Mouse (Mus musculus) kidney, adult 18-20 months (tissue): ENCODE measurements around the gene Gm42421.
A peak's percentile ranks its signal among the peaks of the same experiment; 100 is the strongest.

Source experiments
- DNase-seq: peaks from one replicate; pipeline ENCODE4 v3.0.0; 2021

Gene Gm42421

DNA sequence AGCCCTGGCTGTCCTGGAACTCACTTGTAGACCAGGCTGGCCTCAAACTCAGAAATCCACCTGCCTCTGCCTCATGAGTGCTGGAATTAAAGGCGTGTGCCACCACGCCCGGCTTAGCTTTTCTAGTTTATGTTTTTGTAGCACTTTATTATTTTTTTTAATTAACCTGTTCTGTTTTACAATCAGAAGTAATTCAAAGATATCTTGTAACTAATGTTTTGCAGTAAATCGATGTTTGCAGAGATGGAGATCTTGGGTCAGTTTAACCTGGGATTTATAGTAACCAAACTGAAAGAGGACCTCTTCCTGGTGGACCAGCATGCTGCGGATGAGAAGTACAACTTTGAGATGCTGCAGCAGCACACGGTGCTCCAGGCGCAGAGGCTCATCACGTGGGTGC, at the start of gene Gm42421:
TSS of gene Gm42421 (plus strand) at position 301 of the 400 bp plus-strand sequence.
- DNase-seq: no peak

DNA sequence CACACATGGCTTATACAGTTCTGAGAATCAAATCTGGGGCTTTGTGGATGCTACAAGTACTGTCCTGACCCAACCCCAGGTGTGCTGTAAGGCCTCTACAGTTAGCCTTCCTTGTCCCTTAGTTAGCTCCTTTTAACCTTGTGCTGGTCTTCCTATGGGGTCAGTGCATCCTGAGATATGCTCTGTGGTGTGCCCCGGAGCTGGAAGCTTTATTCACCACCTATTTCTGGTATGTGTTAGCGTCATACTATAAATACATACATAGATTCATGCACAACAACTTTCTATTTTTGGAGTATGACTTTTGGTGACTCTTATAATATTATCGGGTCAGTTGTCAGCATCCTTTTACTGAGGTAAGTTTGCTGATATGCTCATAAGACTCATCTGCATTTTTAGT, 42.7 kb upstream of the Gm42421 start:
- no peak for DNase-seq

DNA sequence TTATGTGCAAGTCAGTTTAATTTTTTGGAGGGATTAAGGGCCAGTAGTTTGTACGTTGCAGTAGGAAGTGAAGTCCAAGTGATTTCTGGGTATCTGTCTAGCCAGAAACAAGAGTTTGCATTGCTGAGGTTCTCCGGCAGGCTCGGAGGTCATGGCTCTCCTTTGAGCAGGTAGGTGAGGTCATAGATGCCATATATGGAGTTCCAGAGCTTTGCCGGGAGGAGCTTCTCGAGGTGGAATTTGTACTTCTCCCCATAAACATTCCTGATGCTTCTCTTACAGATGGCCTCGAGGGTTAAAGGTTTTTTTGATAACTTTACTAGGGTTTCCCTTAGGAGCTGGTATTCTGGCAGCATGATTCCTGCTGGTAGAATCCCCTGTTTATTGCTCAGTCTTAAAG, 37.2 kb upstream of the Gm42421 start:
- no peak for DNase-seq

DNA sequence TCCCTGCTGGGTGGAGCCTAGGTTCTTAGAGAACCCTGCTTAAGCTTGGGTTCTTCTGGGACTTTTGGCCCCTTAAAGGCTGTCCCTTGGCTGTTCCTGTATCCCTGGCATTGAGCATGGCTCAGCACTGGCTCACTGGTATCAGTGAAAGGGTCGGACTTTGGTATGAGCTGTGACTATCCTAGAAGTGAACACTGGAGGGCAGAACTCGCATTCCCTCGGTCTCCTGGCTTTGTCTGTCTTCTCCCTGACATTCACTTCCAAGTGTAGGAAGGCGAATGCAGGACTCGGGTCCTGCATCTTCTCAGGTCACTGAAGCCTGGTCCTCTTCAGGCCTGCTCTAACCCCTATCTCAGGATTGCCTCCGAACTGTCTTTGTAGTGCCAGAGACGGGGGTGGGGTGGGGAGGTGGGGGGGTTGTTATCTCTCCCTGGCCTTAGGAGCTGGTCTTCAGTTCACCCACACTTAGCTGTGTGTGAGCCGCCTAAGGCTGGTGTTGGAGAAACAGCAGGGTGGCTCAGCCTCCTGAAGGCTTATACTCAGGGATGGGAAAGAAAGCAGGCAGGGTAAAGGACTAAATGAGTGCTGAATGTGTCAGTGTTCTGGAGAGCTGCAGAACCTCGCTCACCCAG, 35.6 kb upstream of the Gm42421 start:
- DNase-seq: no peak

DNA sequence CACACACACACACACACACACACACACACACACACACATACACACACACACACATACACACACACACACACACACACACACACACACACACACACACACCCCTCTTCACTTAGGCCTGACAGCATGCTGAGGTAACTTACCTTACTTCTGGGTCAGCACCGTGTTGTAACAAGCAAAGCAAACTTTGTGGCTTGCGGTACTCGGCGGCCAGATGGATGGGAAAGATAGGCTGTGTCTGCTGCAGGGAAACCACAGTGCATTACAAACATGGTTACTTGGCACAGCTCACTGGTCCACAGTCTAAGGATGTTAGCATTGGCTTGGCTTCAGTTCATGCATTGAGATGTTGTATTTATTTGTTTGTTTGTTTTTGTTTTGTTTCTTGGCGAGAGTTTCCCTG, 34.6 kb upstream of the Gm42421 start:
- DNase-seq: no peak

DNA sequence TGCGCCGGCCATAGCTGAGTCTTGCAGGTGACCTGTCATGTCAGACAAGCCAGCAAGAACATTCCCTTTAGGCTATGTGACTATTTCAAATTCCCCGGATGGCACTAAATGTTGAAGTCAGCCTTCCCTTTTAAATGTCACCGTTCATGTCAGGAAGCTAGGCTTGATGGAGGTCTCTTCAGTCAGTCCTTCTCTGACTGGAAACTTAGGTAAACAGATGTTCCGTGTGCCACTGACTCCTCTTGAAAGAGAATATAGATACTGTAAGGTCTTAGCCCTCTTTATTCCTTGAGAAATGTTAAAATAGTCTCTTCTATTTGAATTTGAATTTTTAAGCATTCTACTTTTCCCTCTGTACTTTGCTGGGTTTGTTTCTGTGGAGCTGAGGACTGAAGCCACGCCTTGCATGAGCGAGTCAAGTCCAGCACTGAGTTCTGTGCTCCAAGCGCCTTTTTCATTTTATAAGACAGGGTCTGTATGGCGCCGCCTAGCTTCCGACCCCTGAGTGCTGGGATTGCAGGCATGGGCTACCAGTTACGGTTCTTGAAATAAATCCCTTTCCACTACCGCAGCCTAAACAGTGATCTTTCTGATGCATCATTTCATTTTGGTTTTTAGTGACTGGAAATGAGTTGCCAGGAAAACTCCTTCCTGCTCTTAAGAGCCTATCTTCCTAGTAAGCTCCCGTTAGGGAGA, 30.2 kb upstream of the Gm42421 start, which contains the start of gene Ankrd61:
TSS of gene Ankrd61 (minus strand) at position 51 of the 696 bp plus-strand sequence.
- DNase-seq: no peak

DNA sequence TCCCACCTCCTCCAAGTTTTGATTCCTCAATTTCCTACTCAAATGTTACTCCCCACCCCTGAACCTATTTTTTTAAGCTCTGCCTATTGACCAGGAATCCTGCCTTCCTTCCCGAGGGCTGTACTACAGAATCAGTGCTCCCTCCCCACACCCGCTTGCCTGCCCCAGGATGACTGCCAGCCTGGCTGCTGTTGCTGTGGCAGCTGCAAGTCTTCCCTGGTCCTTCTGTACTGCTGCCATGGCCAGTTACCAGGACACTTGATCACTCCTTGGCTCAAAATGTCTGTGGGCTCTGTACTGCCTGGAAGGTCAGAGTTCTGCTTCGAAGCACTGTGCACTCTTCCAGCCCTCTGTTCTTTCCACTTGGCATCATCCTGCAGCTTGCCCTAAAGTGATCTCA, 25.9 kb upstream of the Gm42421 start:
- DNase-seq: no peak

DNA sequence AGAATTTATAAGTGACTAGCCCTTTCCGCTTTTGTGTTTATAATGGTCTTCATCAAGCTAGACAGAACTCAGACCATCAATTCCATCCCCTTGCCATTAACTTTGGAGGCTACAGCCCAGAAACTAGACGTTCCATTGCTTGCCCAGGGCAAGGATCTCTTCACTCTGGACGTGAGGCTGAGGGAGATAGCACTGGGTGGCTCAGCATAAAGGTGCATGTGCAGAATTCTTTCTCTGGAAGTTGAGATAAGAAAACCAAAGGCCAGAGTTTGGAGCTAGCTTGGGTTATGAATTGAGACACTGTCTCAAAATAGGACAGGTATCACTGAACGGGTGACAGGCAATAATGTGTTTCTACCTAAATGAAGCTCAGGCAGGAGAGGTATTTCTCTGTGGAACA, 24.2 kb upstream of the Gm42421 start:
- DNase-seq: no peak

DNA sequence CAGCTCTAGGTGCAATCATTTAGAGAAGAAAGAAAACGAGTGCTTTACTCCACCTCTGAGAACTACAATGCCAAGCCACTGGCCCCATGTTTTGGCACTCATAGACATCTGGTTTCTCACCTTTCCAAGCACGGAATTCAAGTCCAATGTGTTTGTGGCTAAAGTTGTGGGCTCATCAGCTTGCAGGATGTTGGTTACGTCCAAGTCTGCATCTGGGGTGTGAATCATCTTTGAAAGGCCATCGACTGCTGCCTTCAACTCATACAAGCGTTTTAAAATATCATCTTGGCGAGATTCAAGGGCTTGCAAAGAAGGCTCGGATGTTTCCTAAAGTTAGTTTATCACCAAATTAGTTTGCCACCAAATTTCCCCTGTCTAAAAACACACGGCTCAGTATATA, 21.5 kb upstream of the Gm42421 start:
- no peak for DNase-seq

DNA sequence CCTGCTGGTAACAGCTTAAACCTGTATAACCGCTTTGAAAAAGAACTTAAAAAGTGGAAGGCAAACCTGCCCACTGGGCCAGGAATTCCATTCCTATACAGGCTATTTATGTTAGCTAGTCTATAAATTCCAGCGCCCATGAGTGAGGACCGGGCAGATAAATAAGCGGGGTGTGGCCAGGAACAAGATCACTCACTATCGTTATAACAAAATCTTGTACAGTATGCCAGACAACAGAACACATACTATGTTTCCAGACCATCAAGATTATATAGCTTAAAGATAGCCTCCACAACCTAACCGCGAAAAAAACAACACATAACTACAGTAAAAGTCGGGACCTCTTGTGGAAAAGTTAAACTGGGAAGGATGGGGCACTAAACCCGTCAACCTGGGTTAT, 19.0 kb upstream of the Gm42421 start:
- no peak for DNase-seq

DNA sequence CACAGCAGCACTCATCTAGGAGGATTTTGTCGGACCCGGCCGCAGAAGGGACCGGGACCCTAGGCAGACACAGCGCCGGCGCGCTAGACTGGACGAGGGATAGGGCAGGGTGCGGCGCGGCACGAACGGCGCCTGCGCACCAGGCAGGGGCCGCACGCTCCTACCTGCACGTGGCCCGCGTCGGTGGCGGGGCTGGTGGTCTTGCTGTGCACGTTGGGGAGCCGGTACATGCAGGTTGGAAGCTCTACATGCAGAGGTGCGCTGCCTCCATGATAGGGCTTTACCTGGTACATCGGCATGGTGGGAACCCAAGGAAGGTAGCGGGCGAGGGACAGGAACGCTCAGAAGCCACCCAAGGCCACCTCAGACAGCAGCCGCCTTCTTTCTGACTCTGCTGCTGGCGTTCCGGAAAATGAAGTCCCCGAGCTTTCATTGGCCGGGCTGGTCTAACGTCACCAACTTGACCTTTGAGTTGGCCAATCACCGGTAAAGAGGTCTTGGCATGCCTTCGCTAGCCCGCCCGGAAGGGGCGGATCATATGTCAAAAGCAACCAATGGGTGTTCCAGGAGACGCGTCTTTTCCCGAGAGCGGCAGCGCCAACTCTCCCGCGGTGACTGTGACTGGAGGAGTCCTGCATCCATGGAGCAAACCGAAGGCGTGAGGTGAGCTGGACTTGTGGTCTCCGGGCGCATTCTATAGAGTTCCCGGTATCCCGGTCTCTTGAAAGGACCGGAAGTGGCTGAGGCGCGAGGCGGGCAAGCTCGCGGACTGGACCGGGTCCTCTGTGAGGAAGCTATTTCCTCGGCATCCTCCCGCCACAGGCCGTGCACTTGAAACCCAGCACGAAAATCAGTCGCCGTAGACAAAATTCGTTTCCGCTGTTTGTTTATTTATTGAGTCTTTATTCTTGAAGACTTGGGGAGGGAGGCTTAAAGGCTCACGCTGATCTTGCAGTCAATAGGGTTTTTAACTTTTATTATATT, 18.3 kb upstream of the Gm42421 start, which contains the start of the genes Aimp2 and Pms2:
TSS of gene Aimp2 (minus strand) at position 431 of the 984 bp plus-strand sequence.
TSS of gene Pms2 (plus strand) at position 548 of the 984 bp plus-strand sequence.
- DNase-seq: peak; percentile 96

DNA sequence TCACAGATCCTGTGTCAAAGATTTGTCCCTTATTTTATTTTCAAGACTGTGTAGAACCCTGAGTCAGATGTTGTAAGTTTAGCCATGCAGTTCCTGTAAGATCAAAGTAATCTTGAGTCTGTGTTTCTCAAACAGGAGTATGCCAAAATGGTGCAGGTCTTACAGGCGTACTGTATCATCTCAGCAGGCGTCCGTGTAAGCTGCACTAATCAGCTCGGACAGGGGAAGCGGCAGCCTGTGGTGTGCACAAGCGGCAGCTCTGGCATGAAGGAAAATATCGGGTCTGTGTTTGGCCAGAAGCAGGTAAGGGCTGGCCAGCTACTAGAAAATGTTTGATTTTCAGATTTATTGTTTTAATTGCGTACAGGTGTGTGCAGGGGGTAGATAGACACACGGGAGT, 11.8 kb upstream of the Gm42421 start:
- no peak for DNase-seq

DNA sequence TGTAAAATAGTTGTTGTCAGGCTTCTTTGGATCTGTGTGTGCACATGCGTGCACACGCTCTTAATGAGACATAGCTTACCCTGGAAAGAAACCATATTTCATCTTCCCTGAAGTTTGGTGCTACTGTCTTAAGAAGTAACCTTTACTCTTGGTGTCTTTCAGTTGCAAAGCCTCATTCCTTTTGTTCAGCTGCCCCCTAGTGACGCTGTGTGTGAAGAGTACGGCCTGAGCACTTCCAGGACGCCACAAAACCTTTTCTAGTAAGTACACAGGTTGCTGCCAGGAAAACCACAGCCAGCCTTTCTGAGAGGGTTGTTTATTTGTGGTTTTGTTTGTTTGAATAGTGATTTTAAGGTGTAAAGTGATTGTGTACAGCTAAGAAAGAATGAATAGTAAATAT, 10.6 kb upstream of the Gm42421 start:
- DNase-seq: peak; percentile 73

DNA sequence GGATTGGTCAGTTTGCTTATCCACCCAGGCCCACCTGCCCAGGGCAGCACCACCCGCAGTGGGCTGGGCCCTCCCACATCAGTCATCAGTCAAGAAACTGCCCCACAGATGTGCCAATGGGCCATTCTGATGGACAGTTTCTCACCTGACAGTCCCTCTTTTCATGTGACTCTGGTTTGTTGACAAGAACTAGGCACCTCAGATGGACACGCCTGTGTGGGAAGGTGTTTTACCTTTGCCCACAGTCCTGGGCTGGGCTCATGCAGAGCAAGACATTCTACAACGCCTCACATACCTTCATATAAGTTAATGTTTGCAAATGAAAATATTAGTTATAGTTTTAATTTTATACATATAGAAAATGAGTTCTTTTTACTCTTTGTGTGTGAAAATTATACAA, 9.9 kb upstream of the Gm42421 start:
- DNase-seq: no peak

DNA sequence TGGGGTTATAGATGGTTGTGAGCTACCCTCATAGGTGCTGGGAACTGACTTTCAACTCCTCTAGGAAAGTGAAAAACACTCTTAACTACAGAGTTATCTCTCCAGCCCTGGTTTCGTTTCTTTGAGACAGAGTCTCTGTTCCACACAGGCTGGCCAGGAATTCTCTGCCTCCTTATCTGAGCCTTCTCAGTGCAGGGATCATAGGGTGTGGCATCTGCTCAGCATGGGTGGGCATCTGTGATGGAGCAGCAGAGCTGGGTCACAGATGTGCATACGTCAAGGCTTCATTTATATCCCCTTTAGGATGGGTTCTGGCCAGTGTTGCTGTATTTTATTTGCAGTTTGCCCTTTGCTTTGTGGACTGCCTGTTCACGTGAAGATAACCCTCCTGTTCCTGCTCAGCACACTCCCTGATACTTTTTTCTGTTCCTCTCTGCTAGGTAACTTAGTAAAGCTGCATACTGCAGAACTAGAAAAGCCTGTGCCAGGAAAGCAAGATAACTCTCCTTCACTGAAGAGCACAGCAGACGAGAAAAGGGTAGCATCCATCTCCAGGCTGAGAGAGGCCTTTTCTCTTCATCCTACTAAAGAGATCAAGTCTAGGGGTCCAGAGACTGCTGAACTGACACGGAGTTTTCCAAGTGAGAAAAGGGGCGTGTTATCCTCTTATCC, 3.1 kb upstream of the Gm42421 start:
- DNase-seq: no peak

DNA sequence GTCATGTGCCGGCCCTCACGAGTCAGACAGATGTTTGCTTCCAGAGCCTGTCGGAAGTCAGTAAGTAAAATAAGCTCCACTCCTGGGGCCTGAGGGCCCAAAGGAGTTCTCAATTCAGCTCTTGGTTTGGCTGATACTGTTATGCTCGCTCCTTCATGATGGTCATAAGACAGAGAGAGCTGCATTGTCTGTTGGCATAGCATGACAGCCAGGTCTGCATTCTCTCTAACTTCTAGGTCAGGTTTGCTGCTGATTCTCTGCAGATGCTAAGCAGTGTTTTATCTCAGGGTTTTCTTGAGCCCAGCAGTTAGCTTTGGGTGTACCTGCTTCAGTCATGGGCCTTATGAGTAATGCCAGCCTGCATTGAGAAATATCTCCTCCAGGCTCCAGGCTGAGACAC, 1.3 kb downstream of the Gm42421 start:
- DNase-seq: no peak

DNA sequence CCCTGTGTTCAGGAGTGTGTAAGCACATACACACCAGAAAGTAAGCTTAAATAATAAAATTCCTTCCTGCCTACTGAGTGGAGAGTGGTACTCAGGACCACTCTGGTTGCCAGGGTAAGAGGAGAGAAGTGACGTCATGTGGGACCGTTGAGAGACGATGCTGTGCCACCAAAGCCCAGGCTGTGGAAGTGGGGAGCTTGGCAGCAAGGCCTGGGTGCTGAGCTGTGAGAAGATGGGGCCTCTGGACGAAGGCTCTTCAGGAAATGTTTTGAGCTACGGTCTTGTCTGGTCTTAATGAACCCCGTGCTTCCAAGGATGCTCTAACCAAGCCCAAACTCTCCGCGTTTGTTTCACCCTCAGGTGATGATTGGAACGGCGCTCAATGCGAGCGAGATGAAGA, 2.7 kb downstream of the Gm42421 start:
- DNase-seq: no peak

DNA sequence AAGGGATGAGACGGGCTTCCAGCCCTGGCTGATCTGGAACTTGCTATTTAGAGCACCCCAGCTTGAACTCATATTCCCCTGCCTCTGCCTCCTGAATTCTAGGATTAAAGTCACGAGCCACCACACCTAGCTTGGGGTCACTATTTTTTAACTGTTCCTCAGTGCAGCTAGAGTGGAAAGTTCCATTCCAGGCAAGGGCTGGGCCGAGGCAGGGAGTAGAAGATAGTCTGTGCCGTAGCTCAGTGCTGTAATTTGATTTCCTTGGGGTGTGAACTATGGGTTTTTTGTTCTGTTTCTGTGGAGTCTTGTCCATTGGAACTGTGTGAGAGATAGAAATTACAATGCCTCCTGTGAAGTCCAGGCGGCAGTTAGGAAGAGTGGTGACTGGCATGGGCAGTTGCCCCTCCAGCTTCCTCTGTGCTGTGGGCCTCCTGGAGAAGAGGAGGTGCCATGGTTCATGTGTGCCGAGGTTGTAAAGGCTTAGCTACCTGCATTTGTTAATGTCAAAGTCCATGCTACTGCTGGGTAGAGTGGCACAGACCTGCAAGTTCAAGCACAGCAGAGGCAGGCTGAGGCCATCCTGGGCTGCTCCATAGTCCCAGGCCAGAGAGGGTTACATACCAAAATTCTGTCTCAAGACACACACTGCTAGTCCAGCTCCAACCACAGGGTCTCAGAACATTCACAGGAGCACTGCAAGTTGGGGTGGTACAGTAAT, 4.0 kb downstream of the Gm42421 start:
- no peak for DNase-seq

DNA sequence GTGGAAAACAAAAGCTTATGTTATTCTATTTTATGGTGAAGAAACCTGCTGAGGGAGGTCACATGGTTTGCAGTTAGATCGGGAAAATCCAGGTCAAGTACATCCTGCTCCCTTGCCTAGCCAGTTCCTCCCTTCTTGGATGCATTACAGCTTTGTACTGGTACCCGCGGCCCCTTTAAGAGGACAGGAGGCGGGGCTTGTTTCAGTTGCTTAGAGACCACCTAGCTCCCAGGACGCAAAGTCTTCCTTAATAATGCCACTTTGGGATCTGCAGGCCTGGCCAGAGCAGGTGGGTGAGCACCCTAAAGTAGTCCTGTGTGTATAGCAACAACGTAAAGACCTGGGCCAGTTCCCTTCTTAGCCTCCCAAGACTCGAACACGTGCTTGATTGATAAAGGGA, 4.9 kb downstream of the Gm42421 start, which contains the start of gene Rsph10b:
TSS of gene Rsph10b (plus strand) at position 205 of the 400 bp plus-strand sequence.
- DNase-seq: no peak

DNA sequence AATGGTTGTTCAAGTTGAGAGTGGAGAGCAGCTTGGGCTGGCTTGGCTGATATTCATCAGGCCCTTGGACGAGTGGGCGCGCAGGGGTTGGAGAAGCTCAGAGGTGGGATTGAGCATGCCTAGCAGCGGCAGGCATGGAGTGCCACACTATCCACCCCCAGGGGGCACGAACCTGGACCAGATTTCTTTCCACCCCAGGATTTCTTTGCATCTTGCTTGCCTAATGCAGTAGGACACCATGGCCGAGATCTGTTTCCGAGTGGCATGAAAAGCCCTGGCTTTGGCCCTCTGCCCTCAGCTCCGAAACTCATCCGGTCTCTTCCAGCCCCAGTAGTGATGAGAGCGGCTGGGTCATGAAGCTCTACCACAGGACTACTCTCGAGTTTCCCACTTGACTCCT, 5.4 kb downstream of the Gm42421 start:
- no peak for DNase-seq

DNA sequence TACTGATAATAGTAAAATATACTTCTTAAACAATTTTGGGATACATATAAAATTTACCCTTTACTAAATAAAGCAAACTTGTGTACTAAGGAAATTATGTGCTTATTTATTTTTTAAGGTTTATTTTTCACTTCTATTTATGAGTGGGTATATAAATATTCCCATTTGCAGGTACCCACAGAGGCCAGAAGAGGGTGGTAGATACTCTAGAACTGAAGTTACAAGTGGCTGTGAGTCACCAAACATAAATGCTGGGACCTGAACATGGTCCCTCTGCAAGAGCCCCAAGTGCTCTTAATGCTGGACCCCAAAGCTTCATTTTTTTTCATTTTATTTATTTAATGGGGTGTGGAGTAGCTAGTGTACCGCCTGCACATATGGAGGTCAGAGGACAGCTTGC, 5.9 kb downstream of the Gm42421 start:
- no peak for DNase-seq

DNA sequence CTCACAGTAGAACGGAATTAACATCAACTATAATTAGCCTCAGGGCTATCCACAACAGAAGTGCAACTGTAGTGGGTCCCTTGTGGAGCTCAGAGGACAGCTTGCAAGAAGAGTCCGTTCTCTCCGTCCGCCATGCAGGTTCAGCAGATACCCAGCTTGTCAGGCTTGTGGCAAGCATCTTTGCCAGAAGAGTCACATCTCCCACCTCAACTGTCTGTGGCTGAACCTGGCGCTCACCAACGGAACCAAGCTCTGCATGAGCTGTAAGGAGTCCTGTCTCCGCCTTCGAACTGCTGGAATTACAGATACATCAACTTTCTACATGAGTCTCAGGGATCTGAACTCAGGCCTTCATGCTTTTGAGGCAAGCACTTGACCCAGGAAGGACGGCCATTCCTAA, 8.2 kb downstream of the Gm42421 start:
- no peak for DNase-seq
